Mouse (Mus musculus): Measurements from ENCODE around the gene Axin1.
A peak's percentile ranks its signal among the peaks of the same experiment; 100 is the strongest.

The Axin1 gene

GRCm38 (mm10) chr17:26239551-26239950, 101.1 kb downstream of the Axin1 start:
- no peak for DNase-seq (ENCODE audit: low read depth, low spot score)

- DNase-seq (ENCODE audit: low read depth, low spot score), result no peak
Measured at GRCm38 (mm10) chr17:26240120-26240790, 101.8 kb downstream of the Axin1 start.

- DNase-seq (ENCODE audit: low read depth, low spot score), result no peak
Measured at GRCm38 (mm10) chr17:26240990-26241389, 102.5 kb downstream of the Axin1 start.

- peak; percentile 87 for DNase-seq (ENCODE audit: low read depth, low spot score)
Measured at GRCm38 (mm10) chr17:26243471-26244100, 105.1 kb downstream of the Axin1 start.

GRCm38 (mm10) chr17:26244101-26244841, 105.8 kb downstream of the Axin1 start, which contains the start of gene Fam234a:
Fam234a (minus strand) TSS chr17:26244242.
- peak; percentile 96 for DNase-seq (ENCODE audit: low read depth, low spot score)

Measured in R1 (cell line).